Mouse (Mus musculus) embryonic facial prominence, embryonic 10.5 days (tissue): ENCODE results near the gene Ddx55. TPM values are rescaled to one million over a fixed set of nuclear protein-coding genes. Genes with fewer than 3 reads are reported as not detected.
A peak's percentile ranks its signal among the peaks of the same experiment; 100 is the strongest.

Experiments
- DNase-seq: peaks from one replicate; pipeline ENCODE4 v3.0.0-alpha.2; 2017; ENCODE audit warnings: low spot score
- H3K27ac ChIP-seq: fragments of 300-500 bp; sonication (generic); replicated peaks from 2 replicates; pipeline ENCODE4 v1.5.1; 2016; ENCODE audit warnings: mild to moderate bottlenecking
- H3K27me3 ChIP-seq: fragments of 300-500 bp; sonication (generic); replicated peaks from 2 replicates; pipeline ENCODE4 v1.6.1; 2016; ENCODE audit warnings: low read depth, mild to moderate bottlenecking; ENCODE audit not compliant: poor library complexity, severe bottlenecking
- H3K36me3 ChIP-seq: fragments of 300-500 bp; sonication (generic); replicated peaks from 2 replicates; pipeline ENCODE4 v1.6.1; 2016; ENCODE audit warnings: mild to moderate bottlenecking, moderate library complexity
- H3K4me1 ChIP-seq: fragments of 300-500 bp; sonication (generic); 2 replicates; pipeline ENCODE4 v1.6.1; 2016
- H3K4me3 ChIP-seq: fragments of 300-500 bp; sonication (generic); 2 replicates; pipeline ENCODE4 v1.5.1; 2016; ENCODE audit warnings: mild to moderate bottlenecking, moderate library complexity
- H3K9me3 ChIP-seq: fragments of 300-500 bp; sonication (generic); 2 replicates; pipeline ENCODE4 v1.6.1; 2016; ENCODE audit warnings: mild to moderate bottlenecking
- WGBS: fragments of 180-500 bp; shearing (Covaris S2); methylation state at CpG from one replicate; pipeline ENCODE4 v1.1.7; 2016; 5-methylcytosine and 5-hydroxymethylcytosine counted together
- polyA plus RNA-seq: library from polyadenylated mRNA; unstranded; fragments of >200 nt; fragmentation: Nextera tagmentation; extraction: Ambion mirVana; gene quantifications from 2 replicates; pipeline ENCODE4 v1.2.1, GENCODE M21; 2016

Gene Ddx55
- polyA plus RNA-seq, 1 experiment from 2014 or later = 18.2 TPM

DNA sequence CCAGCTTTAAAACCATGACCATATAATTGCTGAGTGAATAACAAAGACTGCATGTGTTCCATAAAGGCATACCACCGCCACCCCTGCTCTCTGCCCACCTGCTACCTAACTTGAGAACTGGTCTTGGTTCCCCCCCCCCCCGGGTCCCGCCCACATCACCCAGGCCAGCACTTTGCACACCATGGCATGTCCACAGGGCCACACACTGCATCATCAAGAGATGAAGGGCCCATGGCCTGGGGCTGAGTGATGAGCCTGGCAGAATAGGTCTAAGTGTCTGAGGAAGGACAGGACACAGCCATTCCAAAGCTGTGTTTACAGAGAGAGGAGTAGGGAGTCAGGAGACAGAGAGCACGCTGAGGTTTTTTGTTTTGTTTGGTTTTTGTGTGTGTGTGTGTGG lies 24.3 kb upstream of the Ddx55 start:
- Histone ChIP-seq H3K4me1 (peaks cover 48% of the 10 kb centered on the region), H3K27ac (peak overlapping the region; percentile 58), H3K36me3 (peaks cover 34% of the 10 kb centered on the region), H3K9me3 (0 out of 2 replicates have a peak, but pooled peaks cover 4% of the 10 kb centered on the region), H3K27me3 (no peaks in the 10 kb centered on the region), H3K4me3 (peak overlapping the region; percentile 90)
- DNase-seq = no peak
- 69% methylated on average over 4 of the region's 4 CpGs for WGBS

GRCm38 (mm10) chr5:124528791-124529190 lies 23.9 kb upstream of the Ddx55 start:
- DNase-seq = no peak
- H3K27ac ChIP-seq = peak overlapping the region; percentile 58
- H3K36me3 ChIP-seq = peaks cover 30% of the 10 kb centered on the region
- peaks cover 51% of the 10 kb centered on the region for H3K4me1 ChIP-seq
- H3K27me3 ChIP-seq = no peaks in the 10 kb centered on the region
- peak overlapping the region; percentile 90 for H3K4me3 ChIP-seq
- no peaks in the 10 kb centered on the region for H3K9me3 ChIP-seq
- 48% methylated on average over 9 of the region's 9 CpGs for WGBS

- Histone ChIP-seq H3K4me1 (peaks cover 51% of the 10 kb centered on the region), H3K27me3 (no peaks in the 10 kb centered on the region), H3K9me3 (no peaks in the 10 kb centered on the region), H3K4me3 (peak overlapping the region; percentile 90), H3K36me3 (peaks cover 26% of the 10 kb centered on the region), H3K27ac (peak overlapping the region; percentile 58)
- peak; percentile 34 for DNase-seq
- 24% methylated on average over 8 of the region's 8 CpGs for WGBS
Observed at GRCm38 (mm10) chr5:124529191-124529651, 23.4 kb upstream of the Ddx55 start.

DNA sequence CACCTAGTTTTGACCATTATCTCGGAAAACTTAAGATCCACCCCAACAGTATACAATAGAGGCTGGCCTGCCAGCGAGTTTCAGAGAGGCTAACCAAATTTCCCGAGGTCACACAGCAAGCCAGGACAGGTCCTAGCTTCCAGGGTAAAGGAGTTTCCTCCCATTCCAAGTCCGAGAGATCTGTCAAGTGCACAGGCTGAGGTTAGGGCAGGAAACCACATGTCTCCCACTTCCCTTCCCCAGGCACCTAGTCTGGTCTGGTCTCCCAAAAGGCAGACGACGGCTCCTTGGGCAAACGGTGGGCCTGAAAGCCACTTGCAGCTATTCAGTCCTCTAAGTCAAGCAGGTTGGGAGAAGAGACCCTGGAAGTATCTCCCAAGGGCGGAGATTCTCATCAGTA lies 23.0 kb upstream of the Ddx55 start:
- 0 out of 2 replicates have a peak overlapping the region, but pooled peaks have one; percentile 1 for H3K27ac ChIP-seq

GRCm38 (mm10) chr5:124530655-124531582 lies 21.7 kb upstream of the Ddx55 start, which contains the start of gene Rilpl1:
TSS of gene Rilpl1 (minus strand) at chr5:124531391.
- Histone ChIP-seq H3K4me3 (peak within 1 kb of the TSS; percentile 90), H3K9me3 (no peaks in the 10 kb centered on the region), H3K27me3 (no peaks in the 10 kb centered on the region), H3K36me3 (peaks cover 11% of the 10 kb centered on the region), H3K27ac (peak within 1 kb of the TSS; percentile 94), H3K4me1 (peaks cover 51% of the 10 kb centered on the region)
- DNase-seq = peak; percentile 95
- WGBS = under 1% methylated on average over 96 of the region's 96 CpGs

More for the DNA sequence above, 23.0 kb upstream of the Ddx55 start:
- Histone ChIP-seq H3K9me3 (no peaks in the 10 kb centered on the region), H3K27me3 (no peaks in the 10 kb centered on the region), H3K4me3 (peak overlapping the region; percentile 90), H3K36me3 (peaks cover 21% of the 10 kb centered on the region), H3K4me1 (peaks cover 51% of the 10 kb centered on the region)
- 54% methylated on average over 8 of the region's 8 CpGs for WGBS
- DNase-seq = no peak

DNA sequence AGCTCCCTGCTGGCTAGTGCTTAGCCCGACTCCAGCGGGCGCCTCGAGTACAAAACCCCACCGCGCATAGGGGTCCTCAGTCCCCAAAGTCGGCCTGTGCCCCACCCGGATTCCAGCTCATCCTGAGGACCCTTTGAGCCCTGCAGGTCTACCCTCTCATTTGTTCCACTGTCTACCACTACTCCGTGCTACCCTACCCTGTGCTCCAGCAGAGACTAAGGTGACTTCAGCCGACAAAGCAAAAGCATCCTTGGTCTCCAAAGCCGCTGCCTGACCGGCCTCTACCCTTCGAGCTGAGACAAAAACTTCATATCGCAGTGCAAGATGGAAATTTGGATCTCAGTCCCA lies 21.1 kb upstream of the Ddx55 start:
- Histone ChIP-seq H3K4me1 (peaks cover 52% of the 10 kb centered on the region), H3K9me3 (no peaks in the 10 kb centered on the region), H3K27me3 (no peaks in the 10 kb centered on the region), H3K4me3 (peak overlapping the region; percentile 90), H3K27ac (peak overlapping the region; percentile 94), H3K36me3 (peaks cover 5% of the 10 kb centered on the region; the same call in 1 of the 2 replicates)
- WGBS = 13% methylated on average over 14 of the region's 14 CpGs
- no peak for DNase-seq

- Histone ChIP-seq H3K27me3 (no peaks in the 10 kb centered on the region), H3K27ac (peak overlapping the region; percentile 94), H3K4me3 (peak overlapping the region; percentile 90; the same call in 1 of the 2 replicates), H3K9me3 (no peaks in the 10 kb centered on the region), H3K36me3 (no peaks in the 10 kb centered on the region; the same call in 1 of the 2 replicates), H3K4me1 (peaks cover 58% of the 10 kb centered on the region)
- 34% methylated on average over 7 of the region's 7 CpGs for WGBS
- DNase-seq = peak; percentile 63
Observed at GRCm38 (mm10) chr5:124532451-124532850, 20.2 kb upstream of the Ddx55 start.

DNA sequence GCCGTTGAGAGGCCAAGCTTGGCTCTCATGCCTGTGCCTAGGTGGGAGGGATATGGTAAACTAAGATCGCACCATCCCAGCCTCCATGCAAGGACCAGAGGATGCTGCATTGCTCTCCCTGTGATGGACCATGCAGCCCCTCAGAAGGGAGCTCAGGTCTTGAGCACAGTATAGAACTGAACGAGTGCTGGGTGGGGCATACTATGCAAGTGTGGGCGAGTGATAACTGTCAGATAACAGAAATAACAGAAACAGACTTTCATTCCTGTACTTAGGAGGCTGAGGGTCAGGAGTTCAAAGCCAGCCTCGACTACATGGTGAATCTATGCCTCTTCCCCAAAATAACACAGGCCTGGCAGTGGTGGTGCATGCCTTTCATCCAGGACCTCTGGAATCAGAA lies 17.6 kb upstream of the Ddx55 start:
- no peaks in the 10 kb centered on the region for H3K9me3 ChIP-seq
- no peak overlapping the region for H3K4me3 ChIP-seq
- H3K27ac ChIP-seq = no peak overlapping the region
- DNase-seq = no peak
- no peaks in the 10 kb centered on the region for H3K36me3 ChIP-seq
- WGBS = 73% methylated on average over 5 of the region's 5 CpGs
- peaks cover 38% of the 10 kb centered on the region for H3K4me1 ChIP-seq
- H3K27me3 ChIP-seq = no peaks in the 10 kb centered on the region

GRCm38 (mm10) chr5:124536776-124537175 lies 15.9 kb upstream of the Ddx55 start:
- H3K4me3 ChIP-seq = peak overlapping the region; percentile 44
- peak overlapping the region; percentile 66 for H3K27ac ChIP-seq
- WGBS = 7% methylated on average over 17 of the region's 17 CpGs

GRCm38 (mm10) chr5:124538813-124539792 lies 13.6 kb upstream of the Ddx55 start:
- Histone ChIP-seq H3K36me3 (peaks cover 19% of the 10 kb centered on the region), H3K9me3 (no peaks in the 10 kb centered on the region), H3K27ac (no peak overlapping the region), H3K4me3 (no peak overlapping the region), H3K27me3 (no peaks in the 10 kb centered on the region), H3K4me1 (peaks cover 19% of the 10 kb centered on the region)
- DNase-seq = no peak
- WGBS = 80% methylated on average over 16 of the region's 16 CpGs

More at GRCm38 (mm10) chr5:124536776-124537175, 15.9 kb upstream of the Ddx55 start:
- no peaks in the 10 kb centered on the region for H3K27me3 ChIP-seq
- H3K9me3 ChIP-seq = no peaks in the 10 kb centered on the region
- no peaks in the 10 kb centered on the region for H3K36me3 ChIP-seq
- peaks cover 23% of the 10 kb centered on the region for H3K4me1 ChIP-seq
- peak; percentile 59 for DNase-seq

GRCm38 (mm10) chr5:124539905-124540304 lies 12.8 kb upstream of the Ddx55 start:
- Histone ChIP-seq H3K9me3 (no peaks in the 10 kb centered on the region), H3K4me1 (peaks cover 19% of the 10 kb centered on the region), H3K4me3 (peak overlapping the region; percentile 99), H3K27ac (peak overlapping the region; percentile 85), H3K27me3 (no peaks in the 10 kb centered on the region), H3K36me3 (peaks cover 27% of the 10 kb centered on the region)
- no peak for DNase-seq
- 70% methylated on average over 4 of the region's 4 CpGs for WGBS

GRCm38 (mm10) chr5:124540383-124540786 lies 12.3 kb upstream of the Ddx55 start, which contains the start of gene Tmed2:
TSS of gene Tmed2 (plus strand) at chr5:124540695.
- DNase-seq = peak; percentile 95
- H3K27ac ChIP-seq = peak within 1 kb of the TSS; percentile 92
- peaks cover 19% of the 10 kb centered on the region for H3K4me1 ChIP-seq
- no peaks in the 10 kb centered on the region for H3K27me3 ChIP-seq
- under 1% methylated on average over 35 of the region's 35 CpGs for WGBS
- H3K36me3 ChIP-seq = peaks cover 32% of the 10 kb centered on the region
- H3K4me3 ChIP-seq = peak within 1 kb of the TSS; percentile 99
- no peaks in the 10 kb centered on the region for H3K9me3 ChIP-seq
